In genomic region chr9:99319343-99319951, GRCm38 (mm10) we compare ENCODE assay signal across 13 mouse cellular contexts. TPM values are rescaled to one million over a fixed set of nuclear protein-coding genes. Genes with fewer than 3 reads are reported as not detected.
DNase-seq lines count a peak whose midpoint lies in the region; ATAC-seq and TF ChIP-seq lines count a peak whose summit lies in the region.
"Had no signal": no experiment of that assay in that cellular context is flagged by ENCODE, and none has a peak within 500 bp of the region (broad histone marks: within the 10 kb centered on the region; RNA-seq: fewer than 3 reads in every experiment).

No protein-coding gene starts in this region.

- 32% methylated on average over 8 of the region's 8 CpGs for WGBS in intestine, embryonic 14.5 days
- WGBS in intestine, postnatal 0 days: 41% methylated on average over 8 of the region's 8 CpGs

- no peak overlapping the region for H3K4me2 ChIP-seq in intestine, embryonic 14.5 days (ENCODE audit: low read length)
- H3K4me2 ChIP-seq in intestine, postnatal 0 days (replicated peaks; ENCODE audit: low read depth): no peak overlapping the region
- H3K4me2 ChIP-seq: embryonic facial prominence, embryonic 15.5 days had no signal

- peak; percentile 56 to 59 for DNase-seq in cerebellum, postnatal 10 days
- no peak for DNase-seq in cerebellum, postnatal 36 days
- DNase-seq in intestine, embryonic 14.5 days (ENCODE audit: low spot score): no peak
- peak; percentile 24 for DNase-seq in right cerebral cortex, postnatal 25 days
- no peak for DNase-seq in right cerebral cortex, adult 2 months (ENCODE audit: low spot score in 2 of 2)
- no peak for DNase-seq in spleen, adult 18-20 months
- DNase-seq: kidney, adult 8-10 months; lung, adult 2 months; thymus, adult 2 months had no signal

- H3K27ac ChIP-seq in intestine, embryonic 14.5 days (ENCODE audit: low read depth): no peak overlapping the region
- H3K27ac ChIP-seq in intestine, postnatal 0 days (ENCODE audit: low read depth, low read length): no peak overlapping the region
- H3K27ac ChIP-seq: embryonic facial prominence, embryonic 15.5 days had no signal

- no peaks in the 10 kb centered on the region for H3K27me3 ChIP-seq in intestine, embryonic 14.5 days (replicated peaks; ENCODE audit: control insufficient read depth, insufficient read depth, low read length)
- no peaks in the 10 kb centered on the region for H3K27me3 ChIP-seq in intestine, postnatal 0 days (replicated peaks; ENCODE audit: control insufficient read depth, insufficient read depth, low read length)
- H3K27me3 ChIP-seq: embryonic facial prominence, embryonic 15.5 days had no signal

- TF ChIP-seq CTCF in intestine, postnatal 0 days (IDR thresholded peaks at IDR 0.05; ENCODE audit: low read depth): no peak

- no peaks in the 10 kb centered on the region; the same call in 1 of the 2 replicates for H3K4me1 ChIP-seq in intestine, embryonic 14.5 days (replicated peaks; ENCODE audit: control insufficient read depth, insufficient read depth, low read length)
- no peaks in the 10 kb centered on the region for H3K4me1 ChIP-seq in intestine, postnatal 0 days (replicated peaks; ENCODE audit: control insufficient read depth, insufficient read depth, low read length)
- H3K4me1 ChIP-seq: embryonic facial prominence, embryonic 15.5 days had no signal

- no peak overlapping the region for H3K4me3 ChIP-seq in intestine, embryonic 14.5 days (ENCODE audit: low read depth, low read length)
- H3K4me3 ChIP-seq in intestine, postnatal 0 days (ENCODE audit: low read depth, low read length): no peak overlapping the region
- H3K4me3 ChIP-seq: embryonic facial prominence, embryonic 15.5 days; myocyte had no signal

- ATAC-seq in intestine, embryonic 14.5 days (replicated peaks; ENCODE audit: low FRiP score, low TSS enrichment, low read depth): 0 out of 2 replicates have a peak, but pooled peaks have one; percentile 53
- ATAC-seq in intestine, postnatal 0 days: no peak
- no peak for ATAC-seq in activated CD4-positive, CD25-positive, alpha-beta regulatory T cell, adult 4 months

- H3K9me3 ChIP-seq in intestine, embryonic 14.5 days (ENCODE audit: control insufficient read depth, low read length): no peaks in the 10 kb centered on the region
- no peaks in the 10 kb centered on the region for H3K9me3 ChIP-seq in intestine, postnatal 0 days (ENCODE audit: control insufficient read depth)
- H3K9me3 ChIP-seq: embryonic facial prominence, embryonic 15.5 days had no signal

- H3K36me3 ChIP-seq in intestine, embryonic 14.5 days (ENCODE audit: control insufficient read depth, insufficient read depth, low read length): no peaks in the 10 kb centered on the region
- H3K36me3 ChIP-seq in intestine, postnatal 0 days (ENCODE audit: control insufficient read depth, insufficient read depth): no peaks in the 10 kb centered on the region
- H3K36me3 ChIP-seq: embryonic facial prominence, embryonic 15.5 days had no signal

- no peak overlapping the region for H3K9ac ChIP-seq in intestine, embryonic 14.5 days (ENCODE audit: low read length)
- no peak overlapping the region for H3K9ac ChIP-seq in intestine, postnatal 0 days (ENCODE audit: low read depth, low read length)
- H3K9ac ChIP-seq: embryonic facial prominence, embryonic 15.5 days had no signal

RNA-seq across cellular contexts. Expression of gene Esyt3, which starts 38.9 kb away (rescaled TPM):
- 0.24 and 0.38 TPM in 2 replicates for polyA plus RNA-seq in intestine, embryonic 14.5 days (2014; fragmentation: Nextera tagmentation; extraction: Ambion mirVana)
- 0.37 and 0.47 TPM in 2 replicates for polyA plus RNA-seq in intestine, postnatal 0 days (2015; fragmentation: Nextera tagmentation; extraction: Ambion mirVana)
- under 1 TPM; 0.11 to 0.13 TPM for polyA plus RNA-seq in activated CD4-positive, CD25-positive, alpha-beta regulatory T cell, adult 4 months (2017; shearing (Covaris generic))

Comparison
In these comparisons a context has a peak if more than half of its experiments do, and no peak if none do; other contexts are left out.
1. DNase-seq: peak in cerebellum, postnatal 10 days (2 of 2) and right cerebral cortex, postnatal 25 days (single experiment); none in cerebellum, postnatal 36 days (0 of 2), intestine, embryonic 14.5 days (single experiment), right cerebral cortex, adult 2 months (0 of 2) and spleen, adult 18-20 months (0 of 2).